Mouse (Mus musculus) embryonic facial prominence, embryonic 11.5 days (tissue): Measurements from ENCODE around the gene Tm4sf1. TPM values are rescaled to one million over a fixed set of nuclear protein-coding genes. Genes with fewer than 3 reads are reported as not detected.

ENCODE experiments used
- ATAC-seq: fragments of 200-750 bp; cut with Nextera tagmentation; replicated peaks from 2 replicates; pipeline ENCODE4 v1.8.0; 2017; ENCODE audit warnings: low read depth; ENCODE audit not compliant: insufficient number of reproducible peaks, low FRiP score, low TSS enrichment
- DNase-seq: peaks from one replicate; pipeline ENCODE4 v3.0.0-alpha.2; 2015; ENCODE audit warnings: low spot score
- H3K27ac ChIP-seq: fragments of 300-500 bp; sonication (generic); replicated peaks from 2 replicates; pipeline ENCODE4 v1.5.1; 2014; ENCODE audit warnings: mild to moderate bottlenecking, low read depth, low read length, control low read depth
- H3K27me3 ChIP-seq: fragments of 300-500 bp; sonication (generic); 2 replicates; pipeline ENCODE4 v1.6.1; 2014; ENCODE audit warnings: mild to moderate bottlenecking, low read length, moderate library complexity, mixed read lengths; ENCODE audit not compliant: control insufficient read depth, insufficient read depth
- H3K36me3 ChIP-seq: fragments of 300-500 bp; sonication (generic); replicated peaks from 2 replicates; pipeline ENCODE4 v1.6.1; 2014; ENCODE audit warnings: low read depth, mild to moderate bottlenecking, low read length, moderate library complexity, mixed read lengths; ENCODE audit not compliant: control insufficient read depth, insufficient read depth
- H3K4me1 ChIP-seq: fragments of 300-500 bp; sonication (generic); 2 replicates; pipeline ENCODE4 v1.6.1; 2014; ENCODE audit warnings: low read length, mixed read lengths; ENCODE audit not compliant: control insufficient read depth, insufficient read depth
- H3K4me2 ChIP-seq: fragments of 300-500 bp; sonication (generic); 2 replicates; pipeline ENCODE4 v1.6.1; 2014; ENCODE audit warnings: low read depth, mild to moderate bottlenecking, control low read depth, low read length, moderate library complexity
- H3K4me3 ChIP-seq: fragments of 300-500 bp; sonication (generic); 2 replicates; pipeline ENCODE4 v1.5.1; 2014; ENCODE audit warnings: low read depth, low read length, control low read depth
- H3K9ac ChIP-seq: fragments of 300-500 bp; sonication (generic); replicated peaks from 2 replicates; pipeline ENCODE4 v1.6.1; 2014; ENCODE audit warnings: mild to moderate bottlenecking, control low read depth, low read length
- H3K9me3 ChIP-seq: fragments of 300-500 bp; sonication (generic); replicated peaks from 2 replicates; pipeline ENCODE4 v1.6.1; 2016; ENCODE audit warnings: mild to moderate bottlenecking, low read length, inconsistent platforms, mixed read lengths; ENCODE audit not compliant: control insufficient read depth
- whole genome bisulfite sequencing: fragments of 180-500 bp; shearing (Covaris S2); extraction: QIAGEN DNeasy Blood & Tissue Kit; methylation state at CpG from one replicate; pipeline ENCODE4 v1.1.7; 2014; 5-methylcytosine and 5-hydroxymethylcytosine counted together
- polyA plus RNA-seq: library from polyadenylated mRNA; unstranded; fragments of >200 nt; fragmentation: Nextera tagmentation; extraction: Ambion mirVana; gene quantifications from 2 replicates; pipeline ENCODE4 v1.2.1, GENCODE M21; 2014

Gene Tm4sf1
- polyA plus RNA-seq, 1 experiment from 2014 or later: 9.9 TPM

- H3K4me3 ChIP-seq: no peak overlapping the region
- H3K4me2 ChIP-seq: no peak overlapping the region
- DNase-seq (no peak), ATAC-seq (no peak)
- no peaks in the 10 kb centered on the region for H3K36me3 ChIP-seq
- H3K27me3 ChIP-seq: no peaks in the 10 kb centered on the region
- no peak overlapping the region for H3K27ac ChIP-seq
- H3K9me3 ChIP-seq: no peaks in the 10 kb centered on the region
- no peak overlapping the region for H3K9ac ChIP-seq
- WGBS: 75% methylated on average over 4 of the region's 4 CpGs
- no peaks in the 10 kb centered on the region for H3K4me1 ChIP-seq
Observed at GRCm38 (mm10) chr3:57295631-57296030, 6.2 kb downstream of the Tm4sf1 start.

- no peak overlapping the region for H3K27ac ChIP-seq
- no peak overlapping the region for H3K4me2 ChIP-seq
- DNase-seq (no peak), ATAC-seq (no peak)
- H3K27me3 ChIP-seq: no peaks in the 10 kb centered on the region
- H3K9me3 ChIP-seq: no peaks in the 10 kb centered on the region
- H3K36me3 ChIP-seq: no peaks in the 10 kb centered on the region
- WGBS: 70% methylated on average over 21 of the region's 21 CpGs
- H3K4me1 ChIP-seq: no peaks in the 10 kb centered on the region
- no peak overlapping the region for H3K4me3 ChIP-seq
- H3K9ac ChIP-seq: no peak overlapping the region
Observed at GRCm38 (mm10) chr3:57294742-57295525, 6.9 kb downstream of the Tm4sf1 start.

DNA sequence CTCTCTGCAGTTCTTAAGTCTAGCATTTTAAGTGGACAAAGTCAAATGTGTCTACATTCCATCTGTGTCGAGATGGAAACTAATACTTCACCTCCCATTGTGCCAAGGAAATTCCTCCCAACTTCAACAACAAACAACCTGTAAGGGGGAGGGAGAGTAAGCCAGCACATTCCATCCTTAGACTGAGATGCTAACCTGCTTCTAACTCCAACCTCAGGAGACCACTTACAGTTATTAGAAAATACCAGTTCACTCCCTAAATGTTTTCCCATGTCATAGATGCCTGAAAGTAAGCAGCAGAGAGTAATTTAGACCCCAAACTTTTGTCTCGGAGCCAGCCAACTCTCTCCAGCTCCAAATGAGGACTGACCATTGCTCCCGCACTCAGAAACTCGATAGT is 7.9 kb downstream of the Tm4sf1 start:
- WGBS: 38% methylated on average over 4 of the region's 4 CpGs
- ATAC-seq: no peak
- Histone ChIP-seq H3K36me3 (no peaks in the 10 kb centered on the region), H3K4me3 (no peak overlapping the region), H3K4me2 (no peak overlapping the region), H3K9ac (no peak overlapping the region), H3K27ac (no peak overlapping the region), H3K27me3 (no peaks in the 10 kb centered on the region), H3K9me3 (no peaks in the 10 kb centered on the region), H3K4me1 (no peaks in the 10 kb centered on the region)
- no peak for DNase-seq

DNA sequence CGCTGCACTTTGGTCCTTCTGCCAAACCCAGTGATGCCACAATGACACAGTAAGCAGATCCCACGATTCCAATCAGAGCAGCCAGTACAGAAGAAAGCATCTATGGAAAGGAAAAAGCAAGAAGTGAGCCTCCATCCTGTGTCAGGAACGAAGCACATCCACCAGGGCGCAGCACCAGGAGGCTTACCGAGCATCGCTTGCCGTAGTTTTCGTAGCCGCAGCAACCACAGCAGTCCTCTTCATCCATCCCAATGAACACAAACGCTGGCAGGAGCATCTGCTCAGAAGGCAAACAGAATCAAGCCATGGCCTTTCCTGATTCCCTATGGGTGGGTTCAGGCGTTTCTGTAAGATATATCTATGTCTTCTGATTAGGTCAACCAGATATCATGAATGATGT is 9.0 kb downstream of the Tm4sf1 start:
- H3K36me3 ChIP-seq: no peaks in the 10 kb centered on the region
- WGBS: 74% methylated on average over 11 of the region's 11 CpGs

GRCm38 (mm10) chr3:57288944-57289491 is 12.8 kb downstream of the Tm4sf1 start:
- WGBS: 64% methylated on average over 1 of the region's 1 CpGs
- Histone ChIP-seq H3K4me2 (no peak overlapping the region), H3K36me3 (no peaks in the 10 kb centered on the region), H3K9me3 (no peaks in the 10 kb centered on the region), H3K9ac (no peak overlapping the region), H3K27me3 (no peaks in the 10 kb centered on the region), H3K4me3 (no peak overlapping the region), H3K27ac (no peak overlapping the region), H3K4me1 (no peaks in the 10 kb centered on the region)
- DNase-seq (no peak), ATAC-seq (no peak)

More for the DNA sequence above, 9.0 kb downstream of the Tm4sf1 start:
- Histone ChIP-seq H3K9ac (no peak overlapping the region), H3K27ac (no peak overlapping the region), H3K9me3 (no peaks in the 10 kb centered on the region), H3K27me3 (no peaks in the 10 kb centered on the region), H3K4me3 (no peak overlapping the region), H3K4me1 (no peaks in the 10 kb centered on the region), H3K4me2 (no peak overlapping the region)
- DNase-seq (no peak), ATAC-seq (no peak)

DNA sequence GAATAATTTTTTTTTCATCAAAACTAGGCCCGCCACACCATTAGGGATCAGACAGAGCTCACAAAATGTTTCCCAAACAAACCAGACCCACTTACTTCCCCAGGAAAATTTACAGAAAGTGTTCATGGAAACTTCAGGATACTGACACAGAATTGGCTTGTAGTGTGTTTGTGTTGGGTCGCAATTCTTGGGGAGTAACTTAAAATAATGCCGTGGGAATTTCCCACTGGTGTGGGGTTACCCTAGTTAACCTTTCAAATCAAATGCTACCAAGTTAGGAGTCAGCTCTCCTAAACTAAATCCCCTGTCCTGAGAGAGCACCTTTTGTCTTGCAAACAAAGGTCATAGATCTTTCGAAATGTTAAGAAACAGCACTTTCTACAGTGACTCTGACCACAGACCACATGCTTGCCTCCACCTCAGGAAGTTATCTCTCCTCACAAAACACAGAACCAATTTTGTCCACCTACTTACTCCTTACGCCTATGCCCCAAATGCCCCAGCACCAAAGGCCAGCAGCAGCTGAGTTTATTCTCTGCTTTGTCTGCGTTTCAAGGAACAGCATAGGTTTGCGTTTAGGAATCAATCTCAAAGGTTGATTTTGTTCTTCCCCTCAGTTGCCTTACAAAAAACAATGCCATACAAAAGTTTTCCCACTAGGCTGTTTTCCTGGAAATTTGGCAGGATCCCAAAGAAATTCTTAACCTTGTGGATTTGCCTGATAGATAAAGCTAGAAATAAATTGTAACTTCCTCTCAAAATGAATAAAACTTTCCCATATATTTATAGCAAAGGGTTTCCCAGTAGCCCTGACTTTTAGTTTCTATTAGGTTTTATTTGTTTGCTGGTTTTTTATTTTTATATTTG is 13.7 kb downstream of the Tm4sf1 start:
- H3K4me2 ChIP-seq: no peak overlapping the region
- H3K27ac ChIP-seq: no peak overlapping the region
- no peak for ATAC-seq
- DNase-seq: no peak
- no peaks in the 10 kb centered on the region for H3K27me3 ChIP-seq
- 50% methylated on average over 7 of the region's 7 CpGs for WGBS
- H3K36me3 ChIP-seq: no peaks in the 10 kb centered on the region
- no peak overlapping the region for H3K4me3 ChIP-seq
- no peaks in the 10 kb centered on the region for H3K4me1 ChIP-seq
- no peak overlapping the region for H3K9ac ChIP-seq
- H3K9me3 ChIP-seq: no peaks in the 10 kb centered on the region

DNA sequence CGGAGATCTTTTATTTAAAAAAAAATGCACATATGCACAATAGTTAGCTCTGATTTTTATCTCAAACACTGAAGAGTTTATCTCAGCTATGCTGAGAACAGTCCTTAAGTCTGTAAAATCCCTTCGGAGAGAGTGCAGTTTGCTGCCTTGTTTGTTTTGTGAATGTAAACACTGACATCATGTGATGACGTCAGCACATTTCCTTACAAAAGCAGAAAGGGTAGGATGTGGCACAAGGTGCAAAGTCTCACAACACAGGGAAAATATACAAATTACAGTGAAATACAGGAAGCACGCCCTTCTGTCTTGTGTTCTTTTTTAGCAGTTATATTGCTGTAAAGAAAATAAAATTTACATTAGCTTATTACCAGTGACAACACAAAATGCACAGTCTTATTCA is 14.3 kb downstream of the Tm4sf1 start:
- Histone ChIP-seq H3K27ac (no peak overlapping the region), H3K4me2 (no peak overlapping the region), H3K27me3 (no peaks in the 10 kb centered on the region), H3K36me3 (no peaks in the 10 kb centered on the region), H3K9me3 (no peaks in the 10 kb centered on the region), H3K4me3 (no peak overlapping the region), H3K4me1 (no peaks in the 10 kb centered on the region), H3K9ac (no peak overlapping the region)
- ATAC-seq (no peak), DNase-seq (no peak)
- 61% methylated on average over 4 of the region's 4 CpGs for WGBS

DNA sequence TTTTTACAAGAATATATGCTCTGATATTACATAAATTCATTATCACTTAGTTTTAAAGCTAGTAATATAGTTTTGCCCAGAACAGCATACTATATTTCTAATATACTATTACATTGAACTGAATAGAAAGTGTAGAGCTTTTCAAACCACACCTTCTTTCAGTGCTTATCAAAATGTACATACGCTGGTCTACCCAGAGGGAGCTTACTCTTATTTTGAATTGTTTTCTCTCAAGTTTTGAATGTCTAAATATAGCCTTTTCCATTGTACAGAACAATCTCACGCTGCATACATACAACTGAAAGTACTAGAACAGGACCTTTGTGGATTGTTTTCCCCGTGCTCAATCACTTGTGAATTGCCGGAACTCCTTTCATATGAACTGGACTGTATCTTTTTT is 23.6 kb downstream of the Tm4sf1 start:
- no peak overlapping the region for H3K27ac ChIP-seq
- no peaks in the 10 kb centered on the region for H3K27me3 ChIP-seq
- 84% methylated on average over 4 of the region's 4 CpGs for WGBS
- no peaks in the 10 kb centered on the region for H3K36me3 ChIP-seq
- H3K4me1 ChIP-seq: no peaks in the 10 kb centered on the region
- no peaks in the 10 kb centered on the region for H3K9me3 ChIP-seq
- DNase-seq: no peak
- ATAC-seq: no peak
- H3K4me2 ChIP-seq: no peak overlapping the region
- H3K9ac ChIP-seq: no peak overlapping the region
- no peak overlapping the region for H3K4me3 ChIP-seq
